Mouse (Mus musculus): ENCODE data around the gene Kpna4. TPM values are rescaled to one million over a fixed set of nuclear protein-coding genes. Genes with fewer than 3 reads are reported as not detected.

Kpna4 gene
- total RNA-seq, 2 experiments from 2014 or later: 73.3 to 75.7 TPM

Other genes with a start within 250 kb of the Kpna4 start
- 10 to 100 TPM; 13.4 to 22.5 TPM for gene Ift80, start 122.5 kb downstream of the Kpna4 start, total RNA-seq (2021)
- gene Smc4, start 122.4 kb downstream of the Kpna4 start, total RNA-seq (2021): 10 to 100 TPM; 14.7 to 15.5 TPM
- gene Trim59, start 82.4 kb downstream of the Kpna4 start, total RNA-seq (2021): 1 to 10 TPM; 8.6 to 8.7 TPM
- not detected for gene Arl14, start 95.3 kb upstream of the Kpna4 start, total RNA-seq (2021)
- gene Ppm1l, start 189.7 kb upstream of the Kpna4 start, total RNA-seq (2021): 10 to 100 TPM; 56.7 to 57.7 TPM